Mouse (Mus musculus) midbrain, embryonic 14.5 days (tissue): ENCODE measurements around the gene Itgb3. TPM values are rescaled to one million over a fixed set of nuclear protein-coding genes. Genes with fewer than 3 reads are reported as not detected.

Experiments used
- ATAC-seq: fragments of 200-750 bp; cut with Nextera tagmentation; 2 replicates; pipeline ENCODE4 v1.8.0; 2017; ENCODE audit warnings: moderate number of reproducible peaks, moderate library complexity; ENCODE audit not compliant: low FRiP score, low TSS enrichment
- DNase-seq: peaks from one replicate; pipeline ENCODE4 v3.0.0-alpha.2; 2015
- H3K27ac ChIP-seq: fragments of 300-500 bp; sonication (generic); replicated peaks from 2 replicates; pipeline ENCODE4 v1.5.1; 2014; ENCODE audit warnings: mild to moderate bottlenecking, low read depth, low read length, moderate library complexity
- H3K27me3 ChIP-seq: fragments of 300-500 bp; sonication (generic); 2 replicates; pipeline ENCODE4 v1.6.1; 2014; ENCODE audit warnings: low read length, control low read depth, mixed read lengths; ENCODE audit not compliant: control insufficient read depth, insufficient read depth
- H3K36me3 ChIP-seq: fragments of 300-500 bp; sonication (generic); 2 replicates; pipeline ENCODE4 v1.6.1; 2014; ENCODE audit warnings: low read length, control low read depth; ENCODE audit not compliant: control insufficient read depth, insufficient read depth
- H3K4me1 ChIP-seq: fragments of 300-500 bp; sonication (generic); 2 replicates; pipeline ENCODE4 v1.6.1; 2014; ENCODE audit warnings: mild to moderate bottlenecking, antibody characterized with exemption, low read length, control low read depth; ENCODE audit not compliant: control insufficient read depth, insufficient read depth
- H3K4me2 ChIP-seq: fragments of 300-500 bp; sonication (generic); 2 replicates; pipeline ENCODE4 v1.6.1; 2014; ENCODE audit warnings: mild to moderate bottlenecking, low read length, moderate library complexity
- H3K4me3 ChIP-seq: fragments of 300-500 bp; sonication (generic); replicated peaks from 2 replicates; pipeline ENCODE4 v1.5.1; 2014; ENCODE audit warnings: low read depth, low read length
- H3K9ac ChIP-seq: fragments of 300-500 bp; sonication (generic); replicated peaks from 2 replicates; pipeline ENCODE4 v1.6.1; 2014; ENCODE audit warnings: mild to moderate bottlenecking, low read length, moderate library complexity
- H3K9me3 ChIP-seq: fragments of 300-500 bp; sonication (generic); 2 replicates; pipeline ENCODE4 v1.6.1; 2016; ENCODE audit warnings: low read length, control low read depth, mixed read lengths; ENCODE audit not compliant: control insufficient read depth
- WGBS: fragments of 180-500 bp; shearing (Covaris S2); extraction: QIAGEN DNeasy Blood & Tissue Kit; methylation state at CpG from one replicate; pipeline ENCODE4 v1.1.7; 2014; 5-methylcytosine and 5-hydroxymethylcytosine counted together
- polyA plus RNA-seq: library from polyadenylated mRNA; unstranded; fragments of >200 nt; fragmentation: Nextera tagmentation; extraction: Ambion mirVana; gene quantifications from 2 replicates; pipeline ENCODE4 v1.2.1, GENCODE M21; 2014

Gene Itgb3
- polyA plus RNA-seq, 1 experiment from 2014 or later: 0.28 TPM

- no peaks in the 10 kb centered on the region for H3K9me3 ChIP-seq
- no peak for DNase-seq
- H3K36me3 ChIP-seq: no peaks in the 10 kb centered on the region
- H3K27me3 ChIP-seq: no peaks in the 10 kb centered on the region
- no peak overlapping the region for H3K9ac ChIP-seq
- H3K4me2 ChIP-seq: no peak overlapping the region
- H3K27ac ChIP-seq: no peak overlapping the region
- H3K4me3 ChIP-seq: no peak overlapping the region
- 81% methylated on average over 7 of the region's 7 CpGs for WGBS
- no peak for ATAC-seq
- no peaks in the 10 kb centered on the region for H3K4me1 ChIP-seq
These were observed 22.5 kb downstream of the Itgb3 start for GRCm38 (mm10) chr11:104630185-104630835.

GRCm38 (mm10) chr11:104631306-104631705 is 23.5 kb downstream of the Itgb3 start:
- no peak overlapping the region for H3K27ac ChIP-seq
- no peak overlapping the region for H3K4me3 ChIP-seq
- 35% methylated on average over 1 of the region's 1 CpGs for WGBS
- H3K36me3 ChIP-seq: no peaks in the 10 kb centered on the region
- no peak overlapping the region for H3K9ac ChIP-seq
- no peaks in the 10 kb centered on the region for H3K27me3 ChIP-seq
- no peaks in the 10 kb centered on the region for H3K4me1 ChIP-seq
- ATAC-seq (no peak), DNase-seq (no peak)
- H3K9me3 ChIP-seq: no peaks in the 10 kb centered on the region
- no peak overlapping the region for H3K4me2 ChIP-seq

GRCm38 (mm10) chr11:104637010-104637409 is 29.2 kb downstream of the Itgb3 start:
- Histone ChIP-seq H3K36me3 (no peaks in the 10 kb centered on the region), H3K9me3 (no peaks in the 10 kb centered on the region), H3K27me3 (no peaks in the 10 kb centered on the region), H3K9ac (no peak overlapping the region), H3K27ac (no peak overlapping the region), H3K4me2 (no peak overlapping the region), H3K4me1 (no peaks in the 10 kb centered on the region), H3K4me3 (no peak overlapping the region)
- DNase-seq: no peak
- WGBS: 94% methylated on average over 14 of the region's 14 CpGs
- ATAC-seq: no peak

GRCm38 (mm10) chr11:104638006-104638405 is 30.2 kb downstream of the Itgb3 start:
- DNase-seq: no peak
- Histone ChIP-seq H3K4me1 (no peaks in the 10 kb centered on the region), H3K36me3 (no peaks in the 10 kb centered on the region), H3K9me3 (no peaks in the 10 kb centered on the region), H3K9ac (no peak overlapping the region), H3K4me3 (no peak overlapping the region), H3K27ac (no peak overlapping the region), H3K27me3 (no peaks in the 10 kb centered on the region), H3K4me2 (no peak overlapping the region)
- ATAC-seq: no peak
- 68% methylated on average over 5 of the region's 5 CpGs for WGBS

GRCm38 (mm10) chr11:104638906-104639305 is 31.1 kb downstream of the Itgb3 start:
- H3K36me3 ChIP-seq: no peaks in the 10 kb centered on the region
- no peaks in the 10 kb centered on the region for H3K4me1 ChIP-seq
- H3K27ac ChIP-seq: no peak overlapping the region
- 89% methylated on average over 2 of the region's 2 CpGs for WGBS
- no peaks in the 10 kb centered on the region for H3K27me3 ChIP-seq
- H3K9ac ChIP-seq: no peak overlapping the region
- H3K4me2 ChIP-seq: no peak overlapping the region
- H3K9me3 ChIP-seq: no peaks in the 10 kb centered on the region
- ATAC-seq (no peak), DNase-seq (no peak)
- no peak overlapping the region for H3K4me3 ChIP-seq

- Histone ChIP-seq H3K9ac (no peak overlapping the region), H3K4me1 (no peaks in the 10 kb centered on the region), H3K4me2 (no peak overlapping the region), H3K27me3 (no peaks in the 10 kb centered on the region), H3K4me3 (no peak overlapping the region), H3K36me3 (no peaks in the 10 kb centered on the region), H3K9me3 (no peaks in the 10 kb centered on the region), H3K27ac (no peak overlapping the region)
- WGBS: 91% methylated on average over 9 of the region's 9 CpGs
- ATAC-seq (no peak), DNase-seq (no peak)
These were observed 31.8 kb downstream of the Itgb3 start for GRCm38 (mm10) chr11:104639634-104640033.

- ATAC-seq: no peak
- no peak overlapping the region for H3K9ac ChIP-seq
- H3K4me2 ChIP-seq: no peak overlapping the region
- no peaks in the 10 kb centered on the region for H3K27me3 ChIP-seq
- H3K27ac ChIP-seq: no peak overlapping the region
- H3K4me3 ChIP-seq: no peak overlapping the region
- WGBS: 80% methylated on average over 10 of the region's 10 CpGs
- no peaks in the 10 kb centered on the region for H3K9me3 ChIP-seq
- no peaks in the 10 kb centered on the region for H3K4me1 ChIP-seq
- no peak for DNase-seq
- no peaks in the 10 kb centered on the region for H3K36me3 ChIP-seq
These were observed 33.1 kb downstream of the Itgb3 start for GRCm38 (mm10) chr11:104640894-104641293.

GRCm38 (mm10) chr11:104643236-104643635 is 35.4 kb downstream of the Itgb3 start:
- Histone ChIP-seq H3K36me3 (no peaks in the 10 kb centered on the region), H3K27ac (no peak overlapping the region), H3K9me3 (no peaks in the 10 kb centered on the region), H3K27me3 (no peaks in the 10 kb centered on the region), H3K4me2 (no peak overlapping the region), H3K9ac (no peak overlapping the region), H3K4me1 (no peaks in the 10 kb centered on the region), H3K4me3 (no peak overlapping the region)
- ATAC-seq (no peak), DNase-seq (no peak)
- 68% methylated on average over 4 of the region's 4 CpGs for WGBS

- WGBS: 93% methylated on average over 6 of the region's 6 CpGs
These were observed 37.6 kb downstream of the Itgb3 start for GRCm38 (mm10) chr11:104645402-104645801.

More at GRCm38 (mm10) chr11:104645402-104645801, 37.6 kb downstream of the Itgb3 start:
- Histone ChIP-seq H3K4me3 (no peak overlapping the region), H3K9ac (no peak overlapping the region), H3K36me3 (no peaks in the 10 kb centered on the region), H3K4me1 (no peaks in the 10 kb centered on the region), H3K27me3 (no peaks in the 10 kb centered on the region), H3K9me3 (no peaks in the 10 kb centered on the region), H3K4me2 (no peak overlapping the region), H3K27ac (no peak overlapping the region)
- no peak for DNase-seq
- ATAC-seq: no peak
